Comparison of ENCODE assay signal across 25 mouse cellular contexts in genomic region chr7:55957916-55958315, GRCm38 (mm10). TPM values are rescaled to one million over a fixed set of nuclear protein-coding genes. Genes with fewer than 3 reads are reported as not detected.
DNase-seq lines count a peak whose midpoint lies in the region.
"Had no signal": no experiment of that assay in that cellular context is flagged by ENCODE, and none has a peak within 500 bp of the region (broad histone marks: within the 10 kb centered on the region; RNA-seq: fewer than 3 reads in every experiment).

No protein-coding gene starts in this region.

- no peaks in the 10 kb centered on the region for H3K9me3 ChIP-seq in heart, embryonic 10.5 days
- H3K9me3 ChIP-seq: embryonic facial prominence, embryonic 12.5 days; embryonic facial prominence, embryonic 15.5 days; G1E had no signal

- peaks cover 8% of the 10 kb centered on the region; the same call in 1 of the 2 replicates for H3K4me1 ChIP-seq in heart, embryonic 10.5 days

- peaks cover 28% of the 10 kb centered on the region for H3K36me3 ChIP-seq in heart, embryonic 10.5 days

- H3K27me3 ChIP-seq in heart, embryonic 10.5 days (ENCODE audit: insufficient read depth, poor library complexity, severe bottlenecking) = no peaks in the 10 kb centered on the region
- H3K27me3 ChIP-seq: embryonic facial prominence, embryonic 12.5 days; embryonic facial prominence, embryonic 15.5 days; heart, embryonic 13.5 days; Patski had no signal

- peak; percentile 35 to 67 for DNase-seq in adrenal gland, adult (ENCODE audit: inconsistent age in 2 of 2, low spot score in 1 of 2)
- no peak for DNase-seq in adrenal gland, adult 18-20 months (ENCODE audit: low spot score in 2 of 2)
- peak; percentile 44 for DNase-seq in heart, adult 11 months
- no peak for DNase-seq in heart, embryonic 10.5 days (ENCODE audit: low spot score)
- peak; percentile 22 for DNase-seq in adrenal gland, postnatal 25 days
- DNase-seq in urinary bladder, adult 2 months (ENCODE audit: low spot score) = no peak
- DNase-seq: cerebellum, adult 11 months; cerebellum, adult 2 months; cerebellum, adult 9-11 months; cerebellum, postnatal 25 days; forebrain, postnatal 0 days; gastrocnemius, adult 2 months; gastrocnemius, postnatal 14 days; heart, adult 18-20 months; heart, postnatal 14 days; heart, postnatal 4 days; kidney, adult 11 months; kidney, adult 8-10 months had no signal

- H3K4me3 ChIP-seq in heart, embryonic 10.5 days = no peak overlapping the region
- H3K4me3 ChIP-seq: embryonic facial prominence, embryonic 12.5 days; embryonic facial prominence, embryonic 15.5 days; gastrocnemius, adult 2 months; heart, embryonic 13.5 days had no signal

- WGBS in heart, embryonic 10.5 days = 95% methylated on average over 4 of the region's 4 CpGs

- H3K27ac ChIP-seq in heart, embryonic 10.5 days = no peak overlapping the region
- H3K27ac ChIP-seq: embryonic facial prominence, embryonic 12.5 days; embryonic facial prominence, embryonic 15.5 days; gastrocnemius, adult 2 months; heart, embryonic 13.5 days; hindbrain, embryonic 14.5 days; hindbrain, postnatal 0 days had no signal

RNA-seq across cellular contexts. Expression of gene Nipa2, which starts 4.4 kb away (rescaled TPM):
- total RNA-seq in adrenal gland, adult 18-20 months (2021) = 10 to 100 TPM; 46.9 to 53.2 TPM
- polyA plus RNA-seq in heart, embryonic 10.5 days (2016; fragmentation: Nextera tagmentation; extraction: Ambion mirVana) = 41.3 and 45.2 TPM in 2 replicates
- 31.1 and 51.9 TPM in 2 replicates for total RNA-seq in adrenal gland, postnatal 25 days (2021)
- 31.4 and 32.8 TPM in 2 replicates for polyA plus RNA-seq in urinary bladder, adult 2 months (2012; rRNA removed)

Comparison
In these comparisons a context has a peak if more than half of its experiments do, and no peak if none do; other contexts are left out.
1. DNase-seq: peak in adrenal gland, adult (2 of 2), heart, adult 11 months (single experiment) and adrenal gland, postnatal 25 days (single experiment); none in adrenal gland, adult 18-20 months (0 of 2), heart, embryonic 10.5 days (single experiment) and urinary bladder, adult 2 months (single experiment).